Mouse (Mus musculus): ENCODE data around the gene Slc4a1. TPM values are rescaled to one million over a fixed set of nuclear protein-coding genes. Genes with fewer than 3 reads are reported as not detected.
A peak's percentile ranks its signal among the peaks of the same experiment; 100 is the strongest.

Slc4a1 gene
- total RNA-seq, 2 experiments from 2014 or later, result 0.15 to 0.23 TPM

DNA sequence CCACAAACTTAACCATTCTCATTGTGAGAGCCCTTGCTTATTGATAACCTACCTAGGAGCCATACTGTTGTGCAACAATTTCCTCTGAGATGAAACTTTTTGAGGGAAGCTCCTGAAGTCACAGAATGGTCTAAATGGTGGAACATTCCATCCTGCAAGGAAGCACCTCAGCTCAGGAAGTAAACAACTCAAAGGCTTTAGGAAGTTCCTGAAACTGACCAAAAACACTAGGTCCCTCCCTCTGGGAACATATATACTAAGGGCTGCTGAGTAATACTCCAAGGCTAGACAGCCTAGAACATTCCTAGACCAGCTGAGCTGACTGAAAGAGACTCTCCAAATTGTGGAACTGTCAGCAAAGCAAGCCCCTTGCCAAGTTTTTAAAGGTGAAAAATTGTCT, 32.9 kb downstream of the Slc4a1 start:
- no peak for TF ChIP-seq CTCF (conservative IDR thresholded peaks at IDR 0.05)
- no peak for DNase-seq (ENCODE audit: low spot score in 2 of 2)
- Histone ChIP-seq H3K27ac (no peak overlapping the region), H3K4me3 (no peak overlapping the region)

DNA sequence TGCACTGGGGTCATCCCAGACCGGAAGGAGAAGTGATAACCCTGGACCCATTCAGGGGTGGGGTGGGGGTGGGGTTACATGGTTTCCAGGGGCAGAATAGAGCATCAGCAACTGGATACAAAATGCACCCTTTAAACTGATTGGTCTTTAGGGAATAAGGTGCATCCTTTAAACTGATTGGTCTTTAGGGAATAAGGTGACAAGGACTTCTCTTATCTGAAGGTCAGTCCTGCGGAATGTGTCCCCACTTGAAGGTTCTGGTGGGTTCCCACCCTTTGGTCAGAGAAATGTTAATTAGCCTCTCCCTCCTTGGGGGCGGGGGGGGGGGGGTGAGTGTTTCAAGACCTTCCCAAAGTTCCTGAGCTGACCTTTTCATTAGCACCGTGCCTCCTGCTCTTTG, 34.2 kb downstream of the Slc4a1 start:
- DNase-seq (ENCODE audit: low spot score in 2 of 2), result no peak
- H3K4me3 ChIP-seq, result no peak overlapping the region
- TF ChIP-seq CTCF (conservative IDR thresholded peaks at IDR 0.05), result no peak
- no peak overlapping the region for H3K27ac ChIP-seq

DNA sequence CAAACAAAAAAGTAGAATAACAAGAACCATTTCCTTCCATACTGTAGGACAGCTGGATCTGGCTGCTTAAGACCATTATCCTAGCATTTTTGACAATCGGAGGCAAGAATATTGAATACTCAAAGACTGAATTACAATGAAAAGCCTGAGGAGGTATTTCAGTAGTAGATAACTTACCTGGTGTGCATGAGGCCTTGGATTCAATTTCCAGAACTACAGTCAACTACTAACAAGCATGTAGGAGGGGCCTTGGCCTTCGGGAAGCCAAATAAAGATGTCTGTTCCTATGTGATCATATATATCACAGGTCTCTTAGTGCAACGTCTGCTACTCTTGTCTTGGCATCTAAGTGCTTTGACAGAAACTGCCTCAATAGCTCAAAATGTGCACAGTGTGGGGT, 36.0 kb downstream of the Slc4a1 start:
- no peak for DNase-seq (ENCODE audit: low spot score in 2 of 2)
- H3K4me3 ChIP-seq, result no peak overlapping the region
- TF ChIP-seq CTCF (conservative IDR thresholded peaks at IDR 0.05), result no peak
- H3K27ac ChIP-seq, result no peak overlapping the region

GRCm38 (mm10) chr11:102329518-102329917, 36.5 kb downstream of the Slc4a1 start:
- Histone ChIP-seq H3K4me3 (no peak overlapping the region), H3K27ac (no peak overlapping the region)
- no peak for DNase-seq (ENCODE audit: low spot score in 2 of 2)
- no peak for TF ChIP-seq CTCF (conservative IDR thresholded peaks at IDR 0.05)

- Histone ChIP-seq H3K4me3 (no peak overlapping the region), H3K27ac (no peak overlapping the region)
- DNase-seq (ENCODE audit: low spot score in 2 of 2), result no peak
- TF ChIP-seq CTCF (conservative IDR thresholded peaks at IDR 0.05), result no peak
These were observed 38.2 kb downstream of the Slc4a1 start for GRCm38 (mm10) chr11:102327839-102328238.

DNA sequence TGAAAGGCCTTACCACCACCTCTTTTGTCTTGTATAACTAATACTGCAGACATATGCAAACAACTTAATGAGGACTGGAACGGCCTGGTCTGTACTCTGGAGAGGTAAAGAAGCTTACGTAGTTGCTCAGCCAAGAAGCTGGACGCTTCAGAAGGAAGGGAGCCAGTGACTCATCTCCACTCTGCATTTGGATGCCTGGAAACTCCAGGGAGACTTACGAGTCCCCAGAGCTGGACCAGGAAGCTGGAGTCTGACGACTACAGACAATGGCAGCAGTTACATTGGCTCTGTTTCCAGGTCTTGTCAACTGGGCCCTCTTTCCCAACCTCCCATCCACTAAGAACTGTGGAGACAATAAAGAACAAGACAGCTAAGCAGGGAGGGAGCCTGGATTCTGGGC, 38.8 kb downstream of the Slc4a1 start:
- TF ChIP-seq CTCF (conservative IDR thresholded peaks at IDR 0.05), result no peak
- DNase-seq (ENCODE audit: low spot score in 2 of 2), result no peak

DNA sequence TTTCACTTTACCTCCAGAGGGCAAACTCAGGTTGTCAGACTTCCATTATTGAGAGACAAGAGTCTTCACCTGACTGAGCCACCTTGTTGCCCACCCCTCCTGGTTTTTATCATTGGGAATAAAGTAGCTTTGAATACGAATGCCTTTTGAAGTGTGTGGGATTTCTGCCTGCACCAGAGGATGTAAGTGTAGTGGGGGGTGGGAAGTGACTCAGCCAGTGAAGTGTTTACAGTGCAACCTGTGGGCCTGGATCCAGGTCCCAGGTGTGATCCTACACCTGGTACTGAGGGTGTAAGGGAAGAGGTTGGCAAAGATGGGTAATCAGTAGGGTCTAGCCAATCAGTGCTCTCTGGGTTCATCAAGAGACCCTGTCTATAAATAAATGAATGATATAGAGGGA, 42.5 kb downstream of the Slc4a1 start:
- no peak for DNase-seq (ENCODE audit: low spot score in 2 of 2)
- TF ChIP-seq CTCF (conservative IDR thresholded peaks at IDR 0.05), result no peak
- Histone ChIP-seq H3K4me3 (no peak overlapping the region), H3K27ac (no peak overlapping the region)

More for the DNA sequence above, 38.8 kb downstream of the Slc4a1 start:
- Histone ChIP-seq H3K4me3 (no peak overlapping the region), H3K27ac (no peak overlapping the region)

DNA sequence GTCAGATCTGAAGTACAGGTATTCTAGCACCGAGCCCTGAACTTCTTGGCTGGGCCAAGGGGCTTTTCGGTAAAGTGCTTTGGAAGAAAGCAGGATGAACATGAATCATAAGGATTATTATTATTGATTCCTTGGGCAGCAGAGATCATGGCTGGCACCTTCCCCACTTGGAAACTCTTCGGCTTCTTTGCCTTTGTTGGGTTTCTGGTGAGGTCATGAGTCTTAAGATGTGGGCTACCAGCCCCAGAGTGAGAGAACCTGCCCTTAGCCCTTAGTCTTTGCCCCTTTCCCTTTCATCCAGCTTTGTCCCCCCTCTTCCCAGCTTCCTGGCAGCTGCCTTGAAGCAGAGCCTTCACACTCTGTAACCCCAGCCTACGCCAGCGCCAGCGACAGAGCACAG, 44.1 kb downstream of the Slc4a1 start:
- no peak for TF ChIP-seq CTCF (conservative IDR thresholded peaks at IDR 0.05)
- no peak for DNase-seq (ENCODE audit: low spot score in 2 of 2)
- Histone ChIP-seq H3K4me3 (no peak overlapping the region), H3K27ac (no peak overlapping the region)

DNA sequence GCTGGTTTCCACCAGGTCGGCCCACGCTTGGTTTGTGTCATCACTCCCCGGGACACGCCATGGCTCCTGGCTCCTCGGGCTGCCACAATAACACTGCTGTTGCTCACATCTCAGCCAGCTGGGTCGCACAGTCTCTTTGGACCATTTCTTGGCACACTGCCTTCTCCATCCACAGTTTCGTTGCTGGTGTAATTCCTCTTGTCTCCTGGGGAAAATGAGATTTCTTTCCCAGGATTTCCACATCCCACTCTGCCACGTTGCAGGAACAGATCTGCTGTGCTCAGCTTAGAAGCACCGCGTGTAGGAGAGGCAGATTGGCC, 45.4 kb downstream of the Slc4a1 start:
- peak; percentile 45 to 69 for DNase-seq (ENCODE audit: low spot score in 2 of 2)
- peak overlapping the region; percentile 99 for H3K27ac ChIP-seq
- H3K4me3 ChIP-seq, result peak overlapping the region; percentile 98
- peak; percentile 60 for TF ChIP-seq CTCF (conservative IDR thresholded peaks at IDR 0.05)

GRCm38 (mm10) chr11:102319941-102320685, 45.9 kb downstream of the Slc4a1 start:
- TF ChIP-seq CTCF (conservative IDR thresholded peaks at IDR 0.05), result no peak
- DNase-seq (ENCODE audit: low spot score in 2 of 2), result peak; percentile 88 to 94
- Histone ChIP-seq H3K4me3 (peak overlapping the region; percentile 98), H3K27ac (peak overlapping the region; percentile 99)

- H3K4me3 ChIP-seq, result peak within 1 kb of the TSS; percentile 98
- TF ChIP-seq CTCF (conservative IDR thresholded peaks at IDR 0.05), result 0 out of 2 replicates have a peak, but pooled peaks have one; percentile 21
- peak within 1 kb of the TSS; percentile 99 for H3K27ac ChIP-seq
- DNase-seq (ENCODE audit: low spot score in 2 of 2), result peak; percentile 80 to 82
These were observed 46.6 kb downstream of the Slc4a1 start, which contains the start of gene Ubtf for GRCm38 (mm10) chr11:102319410-102319792. Gene Ubtf, minus strand, starts transcription at chr11:102319742.

- Histone ChIP-seq H3K4me3 (peak overlapping the region; percentile 98), H3K27ac (peak overlapping the region; percentile 99)
- TF ChIP-seq CTCF (conservative IDR thresholded peaks at IDR 0.05), result no peak
- peak in 1 of 2 experiments; percentile 35 for DNase-seq (ENCODE audit: low spot score in 2 of 2)
These were observed 47.2 kb downstream of the Slc4a1 start for GRCm38 (mm10) chr11:102318576-102319409.

DNA sequence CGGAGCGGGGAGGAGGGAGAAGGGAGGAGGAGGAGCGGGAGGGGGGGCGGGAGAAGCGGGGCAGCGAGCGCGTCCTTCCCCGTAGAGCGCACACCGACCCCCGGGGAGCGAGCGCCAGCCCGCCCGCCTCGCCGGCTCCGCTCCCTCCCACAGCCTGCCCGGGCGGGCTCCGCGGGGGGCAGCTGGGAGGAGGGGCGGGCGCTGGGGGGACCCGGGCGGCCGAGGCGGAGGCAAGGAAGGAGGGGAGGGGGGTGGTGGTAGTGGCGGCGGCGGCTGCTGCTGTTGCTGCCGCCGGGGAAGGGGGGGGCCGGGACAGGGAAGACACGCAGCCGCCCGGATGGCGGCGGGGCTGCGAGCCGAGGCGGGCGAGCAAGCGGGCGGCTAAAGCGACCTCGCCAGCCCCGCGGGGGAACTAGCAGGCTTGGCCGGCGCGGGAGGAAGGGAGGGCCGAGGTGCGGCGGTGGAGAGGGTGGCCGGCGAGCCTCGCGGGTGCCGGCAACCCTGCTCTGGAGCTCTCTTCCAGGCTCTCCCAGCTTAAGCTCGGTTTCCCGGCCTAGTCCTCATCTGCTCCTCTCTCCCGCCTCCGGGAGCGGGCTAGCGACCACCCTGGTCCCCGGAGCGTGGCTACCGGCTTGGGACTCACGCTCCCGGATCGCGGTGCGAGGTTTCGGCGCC, 48.0 kb downstream of the Slc4a1 start:
- H3K4me3 ChIP-seq, result peak overlapping the region; percentile 98
- TF ChIP-seq CTCF (conservative IDR thresholded peaks at IDR 0.05), result no peak
- H3K27ac ChIP-seq, result peak overlapping the region; percentile 99
- peak; percentile 47 to 60 for DNase-seq (ENCODE audit: low spot score in 2 of 2)

Data from layer of hippocampus, adult 2 months (tissue).